Mouse (Mus musculus) lung, embryonic 14.5 days (tissue): Measurements from ENCODE around the gene Gm21060. TPM values are rescaled to one million over a fixed set of nuclear protein-coding genes. Genes with fewer than 3 reads are reported as not detected.

Experiments
- ATAC-seq: fragments of 200-750 bp; cut with Nextera tagmentation; 2 replicates; pipeline ENCODE4 v1.8.0; 2017; ENCODE audit warnings: mild to moderate bottlenecking, moderate TSS enrichment, moderate library complexity; ENCODE audit not compliant: insufficient read depth
- DNase-seq: peaks from one replicate; pipeline ENCODE4 v3.0.0-alpha.2; 2015
- H3K27ac ChIP-seq: fragments of 300-500 bp; sonication (generic); 2 replicates; pipeline ENCODE4 v1.5.1; 2014; ENCODE audit warnings: low read depth, mild to moderate bottlenecking, moderate library complexity
- H3K27me3 ChIP-seq: fragments of 300-500 bp; sonication (generic); 2 replicates; pipeline ENCODE4 v1.6.1; 2014; ENCODE audit warnings: low read length, control low read depth; ENCODE audit not compliant: insufficient read depth
- H3K36me3 ChIP-seq: fragments of 300-500 bp; sonication (generic); 2 replicates; pipeline ENCODE4 v1.6.1; 2014; ENCODE audit warnings: control low read depth; ENCODE audit not compliant: insufficient read depth
- H3K4me1 ChIP-seq: fragments of 300-500 bp; sonication (generic); 2 replicates; pipeline ENCODE4 v1.6.1; 2014; ENCODE audit warnings: antibody characterized with exemption, control low read depth; ENCODE audit not compliant: insufficient read depth
- H3K4me2 ChIP-seq: fragments of 300-500 bp; sonication (generic); 2 replicates; pipeline ENCODE4 v1.6.1; 2014; ENCODE audit warnings: mild to moderate bottlenecking
- H3K4me3 ChIP-seq: fragments of 300-500 bp; sonication (generic); 2 replicates; pipeline ENCODE4 v1.5.1; 2014; ENCODE audit warnings: low read depth, low read length
- H3K9ac ChIP-seq: fragments of 300-500 bp; sonication (generic); 2 replicates; pipeline ENCODE4 v1.6.1; 2014
- H3K9me3 ChIP-seq: fragments of 300-500 bp; sonication (generic); 2 replicates; pipeline ENCODE4 v1.6.1; 2016; ENCODE audit warnings: low read depth, low read length, control low read depth
- CTCF ChIP-seq: IDR thresholded peaks from 2 replicates; pipeline ENCODE4 v1.5.1; 2016; ENCODE audit warnings: antibody characterized with exemption, low read depth
- WGBS: fragments of 180-500 bp; shearing (Covaris S2); extraction: QIAGEN DNeasy Blood & Tissue Kit; methylation state at CpG from one replicate; pipeline ENCODE4 v1.1.7; 2014; 5-methylcytosine and 5-hydroxymethylcytosine counted together
- polyA plus RNA-seq: library from polyadenylated mRNA; unstranded; fragments of >200 nt; fragmentation: Nextera tagmentation; extraction: Ambion mirVana; gene quantifications from 2 replicates; pipeline ENCODE4 v1.2.1, GENCODE M21; 2014

Gm21060 gene
- polyA plus RNA-seq, 1 experiment from 2014 or later, result not detected

- Histone ChIP-seq H3K4me3 (no peak overlapping the region), H3K36me3 (no peaks in the 10 kb centered on the region), H3K9ac (no peak overlapping the region), H3K4me1 (no peaks in the 10 kb centered on the region), H3K27me3 (no peaks in the 10 kb centered on the region), H3K4me2 (no peak overlapping the region), H3K27ac (no peak overlapping the region), H3K9me3 (no peaks in the 10 kb centered on the region)
- 16% methylated on average over 7 of the region's 7 CpGs for WGBS
- ATAC-seq (no peak), DNase-seq (no peak)
- TF ChIP-seq CTCF, result no peak
Observed at GRCm38 (mm10) chr19:61267141-61267540, 29.7 kb downstream of the Gm21060 start.

- Histone ChIP-seq H3K36me3 (no peaks in the 10 kb centered on the region), H3K4me3 (no peak overlapping the region), H3K4me2 (no peak overlapping the region), H3K4me1 (no peaks in the 10 kb centered on the region), H3K27ac (no peak overlapping the region), H3K9ac (no peak overlapping the region), H3K27me3 (no peaks in the 10 kb centered on the region), H3K9me3 (no peaks in the 10 kb centered on the region)
- 2% methylated on average over 25 of the region's 26 CpGs for WGBS
- TF ChIP-seq CTCF, result no peak
- DNase-seq, result peak; percentile 65
- no peak for ATAC-seq
Observed at GRCm38 (mm10) chr19:61266651-61267050, 30.2 kb downstream of the Gm21060 start.

GRCm38 (mm10) chr19:61266246-61266615, 30.6 kb downstream of the Gm21060 start:
- peak; percentile 50 for DNase-seq
- WGBS, result 1% methylated on average over 12 of the region's 12 CpGs
- Histone ChIP-seq H3K4me2 (no peak overlapping the region), H3K27me3 (no peaks in the 10 kb centered on the region), H3K9me3 (no peaks in the 10 kb centered on the region), H3K27ac (no peak overlapping the region), H3K4me1 (no peaks in the 10 kb centered on the region), H3K4me3 (no peak overlapping the region), H3K9ac (no peak overlapping the region), H3K36me3 (no peaks in the 10 kb centered on the region)
- no peak for TF ChIP-seq CTCF
- ATAC-seq, result no peak

GRCm38 (mm10) chr19:61265349-61266245, 31.3 kb downstream of the Gm21060 start:
- H3K4me3 ChIP-seq, result no peak overlapping the region
- peak; percentile 28; the same call in 1 of the 2 replicates for ATAC-seq
- 8% methylated on average over 3 of the region's 3 CpGs for WGBS

DNA sequence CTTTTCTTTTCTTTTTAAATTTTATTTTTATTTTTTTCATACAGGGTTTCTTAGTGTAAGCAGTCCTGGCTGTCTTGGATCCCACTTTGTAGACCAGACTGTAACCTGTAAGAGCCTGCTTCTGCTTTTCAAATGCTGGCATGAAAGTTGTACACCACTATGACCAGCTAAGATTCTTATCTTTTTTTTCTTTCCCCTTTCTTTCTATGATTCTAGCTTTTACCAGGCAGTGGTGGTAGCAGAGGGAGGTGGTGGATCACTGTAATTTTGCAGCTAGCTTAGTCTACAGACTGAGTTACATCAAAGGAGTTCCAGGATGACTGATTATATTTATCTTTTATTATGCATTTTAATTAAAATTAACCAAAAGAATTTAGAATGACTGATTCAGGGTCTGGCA, 31.9 kb downstream of the Gm21060 start:
- DNase-seq (no peak), ATAC-seq (no peak)
- H3K36me3 ChIP-seq, result no peaks in the 10 kb centered on the region
- H3K4me3 ChIP-seq, result no peak overlapping the region
- H3K9ac ChIP-seq, result no peak overlapping the region
- H3K4me2 ChIP-seq, result no peak overlapping the region
- H3K27ac ChIP-seq, result no peak overlapping the region
- no peak for TF ChIP-seq CTCF
- H3K9me3 ChIP-seq, result no peaks in the 10 kb centered on the region
- no peaks in the 10 kb centered on the region for H3K4me1 ChIP-seq
- H3K27me3 ChIP-seq, result no peaks in the 10 kb centered on the region

More at GRCm38 (mm10) chr19:61265349-61266245, 31.3 kb downstream of the Gm21060 start:
- no peaks in the 10 kb centered on the region for H3K4me1 ChIP-seq
- H3K27ac ChIP-seq, result no peak overlapping the region
- H3K9me3 ChIP-seq, result no peaks in the 10 kb centered on the region
- no peak overlapping the region for H3K4me2 ChIP-seq
- DNase-seq, result peak; percentile 77
- peak; percentile 62 for TF ChIP-seq CTCF
- H3K27me3 ChIP-seq, result no peaks in the 10 kb centered on the region
- H3K36me3 ChIP-seq, result no peaks in the 10 kb centered on the region
- no peak overlapping the region for H3K9ac ChIP-seq

DNA sequence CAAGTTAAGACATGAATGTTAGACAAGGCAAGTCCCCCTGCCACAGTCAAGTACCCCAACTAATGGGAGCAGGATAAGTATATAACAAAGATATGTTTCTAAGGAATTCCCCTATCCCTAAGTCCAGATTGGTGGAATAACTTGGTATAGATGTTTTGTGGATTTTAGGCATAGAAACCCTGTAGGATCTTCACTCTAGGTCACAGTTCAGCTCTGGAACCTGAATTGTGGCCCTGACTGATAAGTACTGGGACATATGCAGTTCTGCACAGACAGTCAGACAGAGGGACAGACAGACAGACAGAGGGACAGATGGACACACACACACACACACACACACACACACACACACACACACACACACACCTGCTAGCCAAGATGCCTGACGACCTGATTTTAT, 32.6 kb downstream of the Gm21060 start:
- DNase-seq (peak; percentile 42), ATAC-seq (no peak)
- Histone ChIP-seq H3K27ac (no peak overlapping the region), H3K4me3 (no peak overlapping the region), H3K9me3 (no peaks in the 10 kb centered on the region), H3K4me2 (no peak overlapping the region), H3K27me3 (no peaks in the 10 kb centered on the region), H3K9ac (no peak overlapping the region), H3K36me3 (no peaks in the 10 kb centered on the region), H3K4me1 (no peaks in the 10 kb centered on the region)
- 78% methylated on average over 1 of the region's 1 CpGs for WGBS
- TF ChIP-seq CTCF, result no peak

DNA sequence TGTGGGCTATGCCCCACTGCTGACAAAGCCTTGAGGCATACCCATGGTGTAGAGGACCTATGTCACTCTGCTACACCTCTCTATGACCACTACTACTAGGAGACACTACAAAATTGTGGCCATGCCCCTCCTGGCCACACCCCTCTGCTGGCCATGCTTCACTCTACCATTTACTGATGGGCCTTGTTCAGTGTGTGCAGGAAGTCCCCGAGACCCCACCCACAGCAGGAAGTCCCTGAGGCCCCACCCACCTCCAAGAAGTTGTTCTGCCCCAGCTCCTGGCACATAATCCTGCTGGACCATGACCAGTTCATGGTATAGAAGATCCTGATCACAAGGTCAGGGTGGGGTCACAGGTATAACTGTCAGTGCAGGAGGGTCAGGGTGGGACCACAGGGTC, 35.6 kb downstream of the Gm21060 start:
- ATAC-seq (no peak), DNase-seq (no peak)
- Histone ChIP-seq H3K27ac (no peak overlapping the region), H3K36me3 (no peaks in the 10 kb centered on the region), H3K9ac (no peak overlapping the region), H3K4me2 (no peak overlapping the region), H3K4me3 (no peak overlapping the region), H3K4me1 (no peaks in the 10 kb centered on the region), H3K9me3 (no peaks in the 10 kb centered on the region), H3K27me3 (no peaks in the 10 kb centered on the region)
- TF ChIP-seq CTCF, result no peak
- 86% methylated on average over 1 of the region's 1 CpGs for WGBS
